Mouse (Mus musculus): ENCODE data around the gene Sacs.

The Sacs gene

GRCm38 (mm10) chr14:61161367-61162334 is 23.4 kb downstream of the Sacs start:
- DNase-seq = no peak

- peak; percentile 16 for DNase-seq
Measured at GRCm38 (mm10) chr14:61164461-61164860, 26.2 kb downstream of the Sacs start.

GRCm38 (mm10) chr14:61165929-61166328 is 27.7 kb downstream of the Sacs start:
- DNase-seq = no peak

GRCm38 (mm10) chr14:61171261-61171970 is 33.2 kb downstream of the Sacs start:
- no peak for DNase-seq

- peak; percentile 100 for DNase-seq
Measured at GRCm38 (mm10) chr14:61172548-61173158, 34.4 kb downstream of the Sacs start.

GRCm38 (mm10) chr14:61173229-61173628 is 35.0 kb downstream of the Sacs start:
- DNase-seq = no peak

- DNase-seq = no peak
Measured at GRCm38 (mm10) chr14:61191904-61192303, 53.6 kb downstream of the Sacs start.

GRCm38 (mm10) chr14:61192326-61192725 is 54.1 kb downstream of the Sacs start:
- DNase-seq = no peak

GRCm38 (mm10) chr14:61194416-61194815 is 56.2 kb downstream of the Sacs start:
- no peak for DNase-seq

- no peak for DNase-seq
Measured at GRCm38 (mm10) chr14:61210111-61210510, 71.9 kb downstream of the Sacs start.

- DNase-seq = no peak
Measured at GRCm38 (mm10) chr14:61211754-61212153, 73.5 kb downstream of the Sacs start.

GRCm38 (mm10) chr14:61221166-61221565 is 82.9 kb downstream of the Sacs start:
- peak; percentile 40 for DNase-seq

GRCm38 (mm10) chr14:61222506-61222905 is 84.2 kb downstream of the Sacs start:
- DNase-seq = no peak

GRCm38 (mm10) chr14:61223740-61224139 is 85.5 kb downstream of the Sacs start:
- no peak for DNase-seq

GRCm38 (mm10) chr14:61224387-61225077 is 86.3 kb downstream of the Sacs start:
- DNase-seq = no peak

- DNase-seq = no peak
Measured at GRCm38 (mm10) chr14:61226151-61226550, 87.9 kb downstream of the Sacs start.

- no peak for DNase-seq
Measured at GRCm38 (mm10) chr14:61229763-61230162, 91.5 kb downstream of the Sacs start.

- no peak for DNase-seq
Measured at GRCm38 (mm10) chr14:61230179-61230578, 91.9 kb downstream of the Sacs start.

GRCm38 (mm10) chr14:61232016-61232568 is 93.8 kb downstream of the Sacs start:
- DNase-seq = peak; percentile 57

- DNase-seq = no peak
Measured at GRCm38 (mm10) chr14:61235846-61236474, 97.7 kb downstream of the Sacs start.

- DNase-seq = no peak
Measured at GRCm38 (mm10) chr14:61237101-61237654, 98.9 kb downstream of the Sacs start.

GRCm38 (mm10) chr14:61238751-61239150 is 100.5 kb downstream of the Sacs start:
- no peak for DNase-seq
